Mouse (Mus musculus) hindbrain, embryonic 16.5 days (tissue): ENCODE results near the gene Edn1. TPM values are rescaled to one million over a fixed set of nuclear protein-coding genes. Genes with fewer than 3 reads are reported as not detected.

Experiments used
- ATAC-seq: fragments of 200-750 bp; cut with Nextera tagmentation; 2 replicates; pipeline ENCODE4 v1.8.0; 2017; ENCODE audit warnings: moderate TSS enrichment, moderate library complexity
- H3K27ac ChIP-seq: fragments of 300-500 bp; sonication (generic); 2 replicates; pipeline ENCODE4 v1.5.1; 2014; ENCODE audit warnings: low read depth, mild to moderate bottlenecking, control low read depth, low read length, moderate library complexity
- H3K27me3 ChIP-seq: fragments of 300-500 bp; sonication (generic); replicated peaks from 2 replicates; pipeline ENCODE4 v1.6.1; 2014; ENCODE audit warnings: low read length; ENCODE audit not compliant: control insufficient read depth, insufficient read depth
- H3K36me3 ChIP-seq: fragments of 300-500 bp; sonication (generic); 2 replicates; pipeline ENCODE4 v1.6.1; 2014; ENCODE audit warnings: mild to moderate bottlenecking, low read length, moderate library complexity, mixed read lengths; ENCODE audit not compliant: control insufficient read depth, insufficient read depth
- H3K4me1 ChIP-seq: fragments of 300-500 bp; sonication (generic); 2 replicates; pipeline ENCODE4 v1.6.1; 2014; ENCODE audit warnings: low read depth, low read length; ENCODE audit not compliant: control insufficient read depth, insufficient read depth
- H3K4me2 ChIP-seq: fragments of 300-500 bp; sonication (generic); 2 replicates; pipeline ENCODE4 v1.6.1; 2014; ENCODE audit warnings: mild to moderate bottlenecking, low read length, control low read depth, moderate library complexity
- H3K4me3 ChIP-seq: fragments of 300-500 bp; sonication (generic); 2 replicates; pipeline ENCODE4 v1.5.1; 2014; ENCODE audit warnings: mild to moderate bottlenecking, low read length, control low read depth, moderate library complexity
- H3K9ac ChIP-seq: fragments of 300-500 bp; sonication (generic); 2 replicates; pipeline ENCODE4 v1.6.1; 2014; ENCODE audit warnings: low read depth, mild to moderate bottlenecking, control low read depth, low read length, moderate library complexity
- H3K9me3 ChIP-seq: fragments of 300-500 bp; sonication (generic); 2 replicates; pipeline ENCODE4 v1.6.1; 2014; ENCODE audit warnings: mild to moderate bottlenecking, low read length, moderate library complexity; ENCODE audit not compliant: control insufficient read depth
- WGBS: fragments of 180-500 bp; shearing (Covaris S2); extraction: QIAGEN DNeasy Blood & Tissue Kit; methylation state at CpG from one replicate; pipeline ENCODE4 v1.1.7; 2014; 5-methylcytosine and 5-hydroxymethylcytosine counted together
- polyA plus RNA-seq: library from polyadenylated mRNA; unstranded; fragments of >200 nt; fragmentation: Nextera tagmentation; extraction: Ambion mirVana; gene quantifications from 2 replicates; pipeline ENCODE4 v1.2.1, GENCODE M21; 2015

The Edn1 gene
- polyA plus RNA-seq, 1 experiment from 2014 or later = 2.5 TPM

DNA sequence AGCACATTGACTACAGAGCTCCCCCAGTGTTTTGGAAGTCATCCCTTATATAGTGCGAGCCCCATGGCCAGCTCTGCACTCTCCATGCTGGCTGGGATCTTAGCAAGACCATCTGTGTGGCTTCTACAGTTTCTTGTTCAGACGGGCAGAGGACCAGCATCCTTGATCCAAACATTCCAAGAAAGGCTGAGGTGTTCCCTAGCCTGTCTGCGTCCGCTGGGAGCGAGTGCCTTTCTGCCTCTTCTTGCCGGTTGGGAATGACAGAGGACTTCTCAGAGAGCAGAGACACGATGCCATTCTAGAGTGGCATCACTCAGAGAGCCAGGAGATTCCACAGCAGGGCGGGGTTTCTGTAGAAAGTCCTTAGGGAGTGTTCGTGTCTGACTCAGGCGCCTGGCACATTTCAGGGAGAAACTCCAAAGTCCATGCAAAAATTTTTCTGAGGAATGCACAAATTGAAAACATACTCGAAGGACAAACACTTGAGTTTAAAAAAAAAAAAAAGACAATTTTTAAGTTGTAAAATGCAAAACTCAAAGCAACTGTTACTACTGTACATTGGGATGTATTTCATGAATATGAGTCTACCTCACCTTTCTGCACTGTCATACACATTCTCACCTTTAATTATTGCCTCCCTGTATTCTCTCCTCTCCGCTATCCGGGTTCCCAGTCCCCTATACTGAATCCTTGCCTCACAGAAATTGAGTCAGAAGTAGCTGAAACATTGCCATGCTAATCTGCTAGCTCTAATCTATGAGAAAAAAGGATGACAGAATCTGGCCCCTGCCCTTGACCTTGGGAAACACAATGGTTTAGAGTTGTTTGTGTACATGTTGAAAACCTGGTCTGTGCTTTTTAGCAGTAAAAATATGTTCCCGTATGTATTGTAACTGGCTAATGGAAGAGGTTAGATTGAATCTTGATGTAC is 5.9 kb downstream of the Edn1 start:
- Histone ChIP-seq H3K27me3 (peaks cover 12% of the 10 kb centered on the region), H3K4me2 (no peak overlapping the region), H3K4me1 (peaks cover 4% of the 10 kb centered on the region), H3K9me3 (no peaks in the 10 kb centered on the region), H3K36me3 (no peaks in the 10 kb centered on the region), H3K4me3 (no peak overlapping the region), H3K9ac (no peak overlapping the region), H3K27ac (no peak overlapping the region)
- 78% methylated on average over 14 of the region's 14 CpGs for WGBS
- ATAC-seq = no peak

DNA sequence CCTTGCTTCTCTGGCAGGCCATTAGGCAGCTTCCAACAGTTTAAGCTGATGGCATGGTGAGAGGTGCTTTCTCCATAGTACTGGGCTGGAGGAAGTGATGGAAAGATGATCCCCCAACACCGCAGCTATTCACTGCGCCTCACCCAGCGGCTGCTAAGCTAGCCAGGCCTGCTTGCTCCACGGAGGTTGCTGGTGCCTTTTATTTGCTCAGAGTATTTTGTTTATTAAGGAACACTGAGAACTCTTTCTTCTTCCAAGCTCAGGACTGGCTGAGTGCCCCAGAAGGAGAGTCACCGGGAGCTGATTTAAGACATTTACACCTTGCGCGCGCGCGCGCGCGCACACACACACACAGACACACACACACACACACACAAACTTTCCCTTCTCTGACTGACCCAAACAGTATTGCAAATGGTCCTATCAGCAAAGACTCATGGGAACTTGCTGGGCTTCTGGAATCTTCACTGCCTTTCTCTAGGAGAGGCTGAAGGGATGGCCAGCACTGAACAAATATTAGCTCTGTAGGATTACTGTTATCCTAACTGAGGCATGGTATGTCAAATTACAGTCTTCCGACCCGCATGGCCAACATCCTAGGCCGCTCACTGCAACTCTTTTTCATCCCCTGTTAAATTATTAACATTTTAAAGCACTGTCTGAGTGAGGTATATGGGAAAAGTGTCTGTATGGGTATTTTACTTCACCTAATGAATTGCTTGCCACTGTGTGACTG is 7.3 kb downstream of the Edn1 start:
- H3K4me3 ChIP-seq = no peak overlapping the region

DNA sequence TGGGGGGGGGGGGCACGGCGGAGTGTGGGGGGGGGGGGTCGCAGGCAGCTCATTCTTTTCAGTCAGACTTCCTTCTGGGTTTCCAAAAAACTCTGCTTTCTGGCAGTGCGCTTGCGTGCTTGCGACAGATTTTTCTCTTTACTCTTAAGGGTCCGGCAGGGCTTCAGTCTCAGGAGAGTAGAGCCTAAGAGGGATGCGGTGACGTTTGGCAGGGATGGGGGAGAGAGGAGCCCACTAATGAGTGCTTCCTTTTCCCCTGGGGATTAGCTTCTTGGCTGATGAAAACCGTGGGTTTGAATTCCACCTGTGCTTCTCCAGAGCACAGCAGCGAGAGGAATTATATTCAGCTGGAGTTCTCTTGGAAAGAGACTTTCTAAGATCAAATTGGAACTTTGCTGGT is 8.5 kb downstream of the Edn1 start:
- 27% methylated on average over 11 of the region's 11 CpGs for WGBS
- no peaks in the 10 kb centered on the region for H3K27me3 ChIP-seq
- ATAC-seq = no peak
- H3K4me2 ChIP-seq = no peak overlapping the region; the same call in 1 of the 2 replicates
- no peaks in the 10 kb centered on the region for H3K4me1 ChIP-seq
- no peak overlapping the region for H3K27ac ChIP-seq
- H3K9ac ChIP-seq = no peak overlapping the region
- H3K36me3 ChIP-seq = no peaks in the 10 kb centered on the region
- no peaks in the 10 kb centered on the region for H3K9me3 ChIP-seq
- H3K4me3 ChIP-seq = no peak overlapping the region

More for the DNA sequence above, 7.3 kb downstream of the Edn1 start:
- H3K9ac ChIP-seq = no peak overlapping the region
- no peaks in the 10 kb centered on the region for H3K4me1 ChIP-seq
- 78% methylated on average over 16 of the region's 16 CpGs for WGBS
- no peaks in the 10 kb centered on the region for H3K9me3 ChIP-seq
- peaks cover 2% of the 10 kb centered on the region for H3K27me3 ChIP-seq
- no peaks in the 10 kb centered on the region for H3K36me3 ChIP-seq
- no peak for ATAC-seq
- no peak overlapping the region for H3K27ac ChIP-seq
- H3K4me2 ChIP-seq = no peak overlapping the region

DNA sequence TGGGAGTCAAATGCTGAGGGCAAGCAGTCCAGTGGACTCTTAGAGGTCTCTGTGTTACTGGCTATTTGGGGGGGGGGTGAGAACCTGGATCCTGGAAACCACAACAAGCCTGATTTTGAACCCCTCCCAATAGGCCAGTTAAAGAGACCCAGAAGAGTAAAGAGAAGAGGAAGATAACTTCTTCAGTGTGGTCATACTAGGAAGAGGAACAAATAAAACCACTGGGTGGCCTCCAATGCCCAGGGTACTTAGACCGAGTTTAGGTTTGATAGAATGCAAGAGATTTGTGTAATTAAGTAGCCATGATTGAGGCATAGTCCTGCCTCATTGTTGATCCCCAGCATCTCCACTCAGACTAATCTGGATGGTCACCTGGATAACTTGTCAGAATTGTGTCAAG is 14.4 kb downstream of the Edn1 start:
- H3K9me3 ChIP-seq = no peaks in the 10 kb centered on the region
- H3K27me3 ChIP-seq = no peaks in the 10 kb centered on the region
- no peak for ATAC-seq
- WGBS = 69% methylated on average over 1 of the region's 1 CpGs
- no peak overlapping the region for H3K27ac ChIP-seq
- H3K9ac ChIP-seq = no peak overlapping the region
- no peaks in the 10 kb centered on the region for H3K36me3 ChIP-seq
- no peak overlapping the region for H3K4me2 ChIP-seq
- no peaks in the 10 kb centered on the region for H3K4me1 ChIP-seq
- no peak overlapping the region for H3K4me3 ChIP-seq

DNA sequence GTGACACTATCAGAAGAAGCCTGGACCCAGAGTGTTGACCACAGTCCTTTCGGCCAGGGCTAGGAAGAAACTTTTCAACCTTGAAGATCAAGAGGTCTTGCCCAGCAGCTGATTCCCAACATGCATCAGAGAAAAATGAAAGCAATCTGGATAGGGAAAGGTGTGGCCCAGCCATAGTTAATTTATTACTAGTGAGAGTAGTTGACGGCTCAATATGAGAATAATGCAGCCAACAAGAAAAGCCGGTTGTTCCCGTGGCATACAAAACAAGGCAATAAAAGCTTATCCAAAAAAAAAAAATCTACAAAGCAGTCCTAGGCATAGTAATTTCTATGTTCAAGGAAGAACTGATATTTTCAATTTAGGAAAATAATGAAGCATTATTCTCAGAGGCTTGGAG is 16.5 kb downstream of the Edn1 start:
- no peaks in the 10 kb centered on the region for H3K4me1 ChIP-seq
- 89% methylated on average over 4 of the region's 4 CpGs for WGBS

DNA sequence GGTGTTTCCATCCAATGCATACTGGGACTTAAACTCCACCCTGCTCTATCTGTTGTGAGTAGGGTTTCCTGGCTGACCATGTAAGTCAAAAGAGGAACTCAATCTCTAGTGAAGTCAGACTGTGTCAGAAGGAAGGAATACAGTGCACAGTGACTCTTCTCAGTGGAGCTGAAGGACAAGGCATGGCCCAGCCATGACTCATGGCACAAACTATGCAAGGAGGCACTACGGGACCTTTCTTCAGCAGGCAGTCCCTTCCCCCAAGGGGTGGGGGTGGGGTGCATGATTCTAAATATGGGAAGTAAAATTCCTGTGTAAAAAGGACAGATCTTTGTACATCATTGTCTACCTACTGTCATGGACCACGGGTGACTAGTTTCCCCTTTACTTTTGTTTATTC is 27.3 kb downstream of the Edn1 start:
- H3K27ac ChIP-seq = no peak overlapping the region
- peaks cover 3% of the 10 kb centered on the region; the same call in 1 of the 2 replicates for H3K9me3 ChIP-seq
- no peaks in the 10 kb centered on the region for H3K27me3 ChIP-seq
- H3K9ac ChIP-seq = no peak overlapping the region
- no peak for ATAC-seq
- no peaks in the 10 kb centered on the region for H3K36me3 ChIP-seq
- 80% methylated on average over 2 of the region's 2 CpGs for WGBS
- H3K4me3 ChIP-seq = no peak overlapping the region
- H3K4me2 ChIP-seq = no peak overlapping the region
- no peaks in the 10 kb centered on the region for H3K4me1 ChIP-seq

More for the DNA sequence above, 16.5 kb downstream of the Edn1 start:
- Histone ChIP-seq H3K27me3 (no peaks in the 10 kb centered on the region), H3K4me3 (no peak overlapping the region), H3K9me3 (no peaks in the 10 kb centered on the region), H3K4me2 (no peak overlapping the region), H3K36me3 (no peaks in the 10 kb centered on the region), H3K27ac (no peak overlapping the region), H3K9ac (no peak overlapping the region)
- ATAC-seq = no peak

DNA sequence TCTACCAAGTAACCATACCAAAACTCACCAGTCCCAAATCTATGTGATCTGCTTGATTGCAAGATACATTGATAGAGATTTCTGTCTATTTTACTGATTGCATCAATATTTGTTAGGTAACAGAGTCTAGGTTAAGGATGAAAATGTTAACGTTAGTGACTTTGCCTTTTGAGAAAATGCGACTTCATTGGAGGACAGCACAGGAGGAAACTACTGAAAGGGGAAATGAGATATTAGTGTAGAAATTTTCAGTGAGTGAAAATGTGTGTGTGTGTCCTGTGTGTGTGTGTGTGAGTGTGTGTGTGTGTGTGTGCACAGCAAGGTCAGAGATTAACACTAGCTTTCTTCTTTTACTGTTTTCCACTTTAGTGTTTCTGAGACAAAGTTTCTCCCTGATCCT is 29.8 kb downstream of the Edn1 start:
- ATAC-seq = no peak
- no peaks in the 10 kb centered on the region for H3K27me3 ChIP-seq
- peaks cover 3% of the 10 kb centered on the region; the same call in 1 of the 2 replicates for H3K9me3 ChIP-seq
- no peak overlapping the region for H3K4me3 ChIP-seq
- no peaks in the 10 kb centered on the region for H3K4me1 ChIP-seq
- WGBS = 93% methylated on average over 2 of the region's 2 CpGs
- H3K27ac ChIP-seq = no peak overlapping the region
- no peak overlapping the region for H3K4me2 ChIP-seq
- no peaks in the 10 kb centered on the region for H3K36me3 ChIP-seq
- H3K9ac ChIP-seq = no peak overlapping the region

DNA sequence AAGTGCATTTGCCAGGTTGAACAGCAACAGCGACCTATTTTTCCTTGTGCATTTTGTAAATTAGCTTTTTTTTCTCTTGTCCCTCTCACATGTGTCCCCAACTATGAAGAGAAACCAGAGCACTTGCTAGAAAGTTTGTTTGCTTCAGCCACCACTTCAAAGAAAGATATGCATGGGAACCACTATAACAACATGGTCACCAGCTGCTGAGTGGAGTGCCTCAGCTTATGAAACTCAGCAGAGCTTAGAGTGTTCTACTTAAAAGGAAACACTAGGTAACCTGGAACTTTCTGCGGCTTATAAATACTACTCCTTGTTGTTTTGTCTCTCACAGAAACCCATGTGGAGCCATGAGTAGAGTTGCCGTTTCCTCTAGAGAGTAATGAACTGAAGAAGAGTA is 33.7 kb downstream of the Edn1 start:
- no peaks in the 10 kb centered on the region for H3K9me3 ChIP-seq
- ATAC-seq = no peak
- no peak overlapping the region for H3K4me3 ChIP-seq
- 88% methylated on average over 3 of the region's 3 CpGs for WGBS
- H3K27me3 ChIP-seq = no peaks in the 10 kb centered on the region
- no peak overlapping the region for H3K4me2 ChIP-seq
- H3K27ac ChIP-seq = no peak overlapping the region
- H3K9ac ChIP-seq = no peak overlapping the region
- H3K4me1 ChIP-seq = no peaks in the 10 kb centered on the region
- no peaks in the 10 kb centered on the region for H3K36me3 ChIP-seq

DNA sequence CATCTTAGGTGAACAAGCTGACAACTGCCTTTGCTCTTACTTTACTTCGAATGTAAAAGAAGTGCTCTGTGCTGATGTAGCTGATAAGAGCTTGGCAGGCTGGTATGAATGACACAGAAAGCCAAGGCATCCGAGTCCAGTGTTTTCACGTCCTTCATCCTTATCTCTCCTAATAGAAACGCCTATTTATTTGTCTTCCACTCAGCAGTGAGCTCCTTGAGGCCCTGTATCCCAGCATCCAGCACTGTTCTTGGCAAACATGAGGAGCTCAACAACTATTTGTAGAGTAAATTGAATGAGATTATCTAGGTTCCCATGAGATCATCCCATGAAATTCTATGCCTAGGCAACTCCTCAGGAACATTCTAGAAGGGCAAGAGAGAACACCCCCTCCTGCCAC is 35.1 kb downstream of the Edn1 start:
- H3K4me3 ChIP-seq = no peak overlapping the region
- 83% methylated on average over 4 of the region's 4 CpGs for WGBS
- H3K36me3 ChIP-seq = no peaks in the 10 kb centered on the region
- H3K9ac ChIP-seq = no peak overlapping the region
- H3K27me3 ChIP-seq = no peaks in the 10 kb centered on the region
- H3K9me3 ChIP-seq = no peaks in the 10 kb centered on the region
- ATAC-seq = no peak
- no peak overlapping the region for H3K27ac ChIP-seq
- no peak overlapping the region for H3K4me2 ChIP-seq
- no peaks in the 10 kb centered on the region for H3K4me1 ChIP-seq
